Mouse (Mus musculus): ENCODE measurements at regions not wholly inside any gene's neighbourhood (a gene's known extent, or its start where the extent isn't known, plus 50 kb on each side); places are given as distances from the start of the nearest gene placed in this dataset.

- WGBS: 76% methylated on average over 1 of the region's 1 CpGs
Measured at GRCm38 (mm10) chr17:40455920-40456319, 63.9 kb upstream of the Esp8 start.

DNA sequence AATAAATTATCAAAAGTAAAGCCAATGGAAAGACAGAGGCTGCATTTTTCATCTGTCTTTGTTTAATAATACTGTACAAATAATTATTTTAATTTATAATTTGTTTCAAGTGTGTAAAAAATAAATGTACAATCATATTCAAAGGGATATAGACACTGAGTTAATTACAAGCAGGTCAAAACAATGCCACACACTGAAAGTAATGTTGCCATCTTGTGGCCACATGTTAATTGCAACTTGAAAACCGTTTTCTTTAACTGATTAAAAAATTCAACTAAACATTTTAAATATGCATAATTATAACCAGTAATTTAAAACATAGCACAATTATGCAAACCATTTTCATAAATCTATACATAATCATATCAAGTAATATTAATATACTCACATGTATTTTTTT lies 89.4 kb upstream of the Esp8 start:
- Histone ChIP-seq H3K27me3 (replicated peaks; ENCODE audit: control insufficient read depth, insufficient read depth, low read length) (no peaks in the 10 kb centered on the region), H3K9me3 (replicated peaks; ENCODE audit: control insufficient read depth, low read length) (no peaks in the 10 kb centered on the region), H3K4me3 (ENCODE audit: low read depth, low read length) (no peak overlapping the region), H3K36me3 (ENCODE audit: control insufficient read depth, insufficient read depth, low read length) (no peaks in the 10 kb centered on the region), H3K9ac (ENCODE audit: low read length) (no peak overlapping the region), H3K4me2 (ENCODE audit: low read length) (no peak overlapping the region), H3K4me1 (ENCODE audit: control insufficient read depth, insufficient read depth, low read length) (no peaks in the 10 kb centered on the region), H3K27ac (ENCODE audit: low read depth, low read length) (no peak overlapping the region)
- peak; percentile 29 for DNase-seq (ENCODE audit: low spot score)
- WGBS: 29% methylated on average over 1 of the region's 1 CpGs
- no peak for ATAC-seq

More at GRCm38 (mm10) chr17:40455920-40456319, 63.9 kb upstream of the Esp8 start:
- Histone ChIP-seq H3K9ac (ENCODE audit: low read length) (no peak overlapping the region), H3K27me3 (replicated peaks; ENCODE audit: control insufficient read depth, insufficient read depth, low read length) (no peaks in the 10 kb centered on the region), H3K27ac (ENCODE audit: low read depth, low read length) (no peak overlapping the region), H3K4me2 (ENCODE audit: low read length) (no peak overlapping the region), H3K9me3 (replicated peaks; ENCODE audit: control insufficient read depth, low read length) (no peaks in the 10 kb centered on the region), H3K4me3 (ENCODE audit: low read depth, low read length) (no peak overlapping the region), H3K4me1 (ENCODE audit: control insufficient read depth, insufficient read depth, low read length) (no peaks in the 10 kb centered on the region), H3K36me3 (ENCODE audit: control insufficient read depth, insufficient read depth, low read length) (no peaks in the 10 kb centered on the region)
- DNase-seq (ENCODE audit: low spot score): no peak
- no peak for ATAC-seq

GRCm38 (mm10) chr17:40418651-40419050 lies 99.6 kb upstream of the Crisp1 start:
- Histone ChIP-seq H3K27me3 (replicated peaks; ENCODE audit: control insufficient read depth, insufficient read depth, low read length) (no peaks in the 10 kb centered on the region), H3K4me1 (ENCODE audit: control insufficient read depth, insufficient read depth, low read length) (no peaks in the 10 kb centered on the region), H3K9me3 (replicated peaks; ENCODE audit: control insufficient read depth, low read length) (no peaks in the 10 kb centered on the region), H3K9ac (ENCODE audit: low read length) (no peak overlapping the region), H3K4me3 (ENCODE audit: low read depth, low read length) (no peak overlapping the region), H3K4me2 (ENCODE audit: low read length) (no peak overlapping the region), H3K27ac (ENCODE audit: low read depth, low read length) (no peak overlapping the region), H3K36me3 (ENCODE audit: control insufficient read depth, insufficient read depth, low read length) (no peaks in the 10 kb centered on the region)
- 88% methylated on average over 11 of the region's 11 CpGs for WGBS
- no peak for ATAC-seq
- no peak for DNase-seq (ENCODE audit: low spot score)

DNA sequence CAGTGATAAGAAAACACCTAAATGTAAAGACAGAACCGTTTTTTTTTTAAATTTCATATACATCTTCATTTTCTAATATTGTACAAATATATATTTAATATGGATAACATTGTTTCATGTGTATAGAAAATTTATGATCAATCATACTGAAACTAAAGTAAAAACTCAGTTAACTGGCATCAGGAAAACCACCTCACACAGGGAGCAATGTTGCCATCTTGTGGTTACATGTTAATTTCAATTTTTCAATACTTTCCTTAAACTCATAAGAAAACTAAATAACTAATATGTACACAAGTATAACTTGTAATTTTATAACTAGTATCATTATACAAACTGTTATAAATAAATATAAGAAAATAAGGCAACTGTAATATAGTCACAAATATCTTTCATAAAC lies 65.6 kb upstream of the Crisp1 start:
- 57% methylated on average over 1 of the region's 1 CpGs for WGBS

GRCm38 (mm10) chr17:40372747-40373146 lies 53.7 kb upstream of the Crisp1 start:
- no peak overlapping the region for H3K4me3 ChIP-seq (ENCODE audit: low read depth, low read length)
- ATAC-seq (no peak), DNase-seq (ENCODE audit: low spot score) (no peak)
- no peak overlapping the region for H3K27ac ChIP-seq (ENCODE audit: low read depth, low read length)
- H3K4me1 ChIP-seq (ENCODE audit: control insufficient read depth, insufficient read depth, low read length): no peaks in the 10 kb centered on the region
- no peaks in the 10 kb centered on the region for H3K36me3 ChIP-seq (ENCODE audit: control insufficient read depth, insufficient read depth, low read length)
- H3K27me3 ChIP-seq (replicated peaks; ENCODE audit: control insufficient read depth, insufficient read depth, low read length): no peaks in the 10 kb centered on the region
- no peaks in the 10 kb centered on the region for H3K9me3 ChIP-seq (replicated peaks; ENCODE audit: control insufficient read depth, low read length)
- no peak overlapping the region for H3K9ac ChIP-seq (ENCODE audit: low read length)
- H3K4me2 ChIP-seq (ENCODE audit: low read length): no peak overlapping the region

More for the DNA sequence above, 65.6 kb upstream of the Crisp1 start:
- H3K9me3 ChIP-seq (replicated peaks; ENCODE audit: control insufficient read depth, low read length): no peaks in the 10 kb centered on the region
- H3K4me2 ChIP-seq (ENCODE audit: low read length): no peak overlapping the region
- H3K27me3 ChIP-seq (replicated peaks; ENCODE audit: control insufficient read depth, insufficient read depth, low read length): no peaks in the 10 kb centered on the region
- H3K4me3 ChIP-seq (ENCODE audit: low read depth, low read length): no peak overlapping the region
- DNase-seq (ENCODE audit: low spot score) (no peak), ATAC-seq (no peak)
- H3K4me1 ChIP-seq (ENCODE audit: control insufficient read depth, insufficient read depth, low read length): no peaks in the 10 kb centered on the region
- no peaks in the 10 kb centered on the region for H3K36me3 ChIP-seq (ENCODE audit: control insufficient read depth, insufficient read depth, low read length)
- H3K9ac ChIP-seq (ENCODE audit: low read length): no peak overlapping the region
- no peak overlapping the region for H3K27ac ChIP-seq (ENCODE audit: low read depth, low read length)
